Comparison of ENCODE assay signal across 24 mouse cellular contexts in genomic region chr9:98685548-98685947, GRCm38 (mm10).
DNase-seq lines count a peak whose midpoint lies in the region; ATAC-seq and TF ChIP-seq lines count a peak whose summit lies in the region.
"Had no signal": no experiment of that assay in that cellular context is flagged by ENCODE, and none has a peak within 500 bp of the region (broad histone marks: within the 10 kb centered on the region; RNA-seq: fewer than 3 reads in every experiment).

No protein-coding gene starts in this region.

- H3K9me3 ChIP-seq in liver, embryonic 12.5 days (replicated peaks): no peaks in the 10 kb centered on the region
- no peaks in the 10 kb centered on the region for H3K9me3 ChIP-seq in hindbrain, embryonic 11.5 days (ENCODE audit: control insufficient read depth, low read length)
- H3K9me3 ChIP-seq: embryonic facial prominence, embryonic 12.5 days; forebrain, embryonic 13.5 days; limb, embryonic 10.5 days; midbrain, embryonic 13.5 days; stomach, embryonic 15.5 days had no signal

- H3K79me2 ChIP-seq in liver, adult 2 months (ENCODE audit: control insufficient read depth, insufficient read depth, low read length): no peaks in the 10 kb centered on the region

- TF ChIP-seq CTCF in liver, adult 2 months (IDR thresholded peaks at IDR 0.05; ENCODE audit: low read depth, low read length): no peak

- no peak overlapping the region for H3K4me3 ChIP-seq in liver, adult 2 months (ENCODE audit: insufficient read depth, low read depth, low read length)
- no peak overlapping the region for H3K4me3 ChIP-seq in liver, embryonic 12.5 days
- H3K4me3 ChIP-seq in hindbrain, embryonic 11.5 days (ENCODE audit: low read depth, low read length): no peak overlapping the region
- H3K4me3 ChIP-seq: embryonic facial prominence, embryonic 12.5 days; forebrain, embryonic 13.5 days; layer of hippocampus, adult 2 months; limb, embryonic 10.5 days; midbrain, embryonic 13.5 days; stomach, embryonic 15.5 days had no signal

- TF ChIP-seq POLR2A in liver, adult 2 months (IDR thresholded peaks at IDR 0.05; ENCODE audit: extremely low read depth, insufficient read depth, low read length): no peak

- no peaks in the 10 kb centered on the region for H3K36me3 ChIP-seq in liver, adult 2 months (ENCODE audit: control insufficient read depth, insufficient read depth, low read length)
- H3K36me3 ChIP-seq in liver, embryonic 12.5 days: no peaks in the 10 kb centered on the region
- no peaks in the 10 kb centered on the region for H3K36me3 ChIP-seq in hindbrain, embryonic 11.5 days (ENCODE audit: control insufficient read depth, insufficient read depth, low read length)
- H3K36me3 ChIP-seq: embryonic facial prominence, embryonic 12.5 days; G1E; limb, embryonic 10.5 days; midbrain, embryonic 13.5 days; stomach, embryonic 15.5 days had no signal

- ATAC-seq in liver, embryonic 12.5 days: no peak
- no peak for ATAC-seq in hindbrain, embryonic 11.5 days (ENCODE audit: low FRiP score)
- ATAC-seq: forebrain, embryonic 13.5 days; hindbrain, postnatal 0 days; intestine, postnatal 0 days; liver, postnatal 0 days; midbrain, embryonic 13.5 days had no signal

- WGBS in liver, adult 2 months: 70% methylated on average over 7 of the region's 7 CpGs
- WGBS in liver, embryonic 12.5 days (ENCODE audit: insufficient replicate concordance): 18% methylated on average over 7 of the region's 7 CpGs
- 86% methylated on average over 7 of the region's 7 CpGs for WGBS in hindbrain, embryonic 11.5 days

- DNase-seq in heart, adult 9 months (ENCODE audit: low spot score in 2 of 2): peak; percentile 19 to 47
- DNase-seq in heart, postnatal 25 days (ENCODE audit: low spot score): no peak
- peak; percentile 19 for DNase-seq in liver, adult 2 months (ENCODE audit: extremely low read depth, low read depth, low spot score)
- DNase-seq in kidney, postnatal 10 days: peak; percentile 69
- no peak for DNase-seq in MN1 (ENCODE audit: low spot score)
- no peak for DNase-seq in hindbrain, embryonic 11.5 days (ENCODE audit: low spot score)
- DNase-seq: adrenal gland, adult 2 months; cerebellum, adult 11-12 months; cerebellum, postnatal 14 days; gastrocnemius, postnatal 36 days; liver; liver, postnatal 0 days; lung, postnatal 10 days had no signal

- intact Hi-C loops in heart, postnatal 25 days (cut with DNase I): no loop called here

- no peak overlapping the region for H3K4me2 ChIP-seq in liver, embryonic 12.5 days
- H3K4me2 ChIP-seq in hindbrain, embryonic 11.5 days (replicated peaks; ENCODE audit: low read depth, low read length): no peak overlapping the region
- H3K4me2 ChIP-seq: embryonic facial prominence, embryonic 12.5 days; forebrain, embryonic 13.5 days; midbrain, embryonic 13.5 days; stomach, embryonic 15.5 days had no signal

- no peaks in the 10 kb centered on the region for H3K4me1 ChIP-seq in liver, adult 2 months (ENCODE audit: control insufficient read depth, insufficient read depth, low read length)
- H3K4me1 ChIP-seq in liver, embryonic 12.5 days: no peaks in the 10 kb centered on the region
- no peaks in the 10 kb centered on the region for H3K4me1 ChIP-seq in hindbrain, embryonic 11.5 days (replicated peaks; ENCODE audit: control insufficient read depth, insufficient read depth, low read length)
- H3K4me1 ChIP-seq: embryonic facial prominence, embryonic 12.5 days; forebrain, embryonic 13.5 days; limb, embryonic 10.5 days; midbrain, embryonic 13.5 days; stomach, embryonic 15.5 days had no signal

- H3K27me3 ChIP-seq in liver, adult 2 months (ENCODE audit: control insufficient read depth, insufficient read depth, low read length): no peaks in the 10 kb centered on the region
- H3K27me3 ChIP-seq in liver, embryonic 12.5 days (replicated peaks): no peaks in the 10 kb centered on the region
- no peaks in the 10 kb centered on the region for H3K27me3 ChIP-seq in hindbrain, embryonic 11.5 days (ENCODE audit: control insufficient read depth, insufficient read depth, low read length)
- H3K27me3 ChIP-seq: CH12.LX; embryonic facial prominence, embryonic 12.5 days; forebrain, embryonic 13.5 days; midbrain, embryonic 13.5 days; stomach, embryonic 15.5 days had no signal

- H3K27ac ChIP-seq in liver, adult 2 months (replicated peaks; ENCODE audit: insufficient read depth, low read depth, low read length): no peak overlapping the region; the same call in 1 of the 2 replicates
- no peak overlapping the region for H3K27ac ChIP-seq in liver, embryonic 12.5 days
- H3K27ac ChIP-seq in hindbrain, embryonic 11.5 days (ENCODE audit: low read depth, low read length): no peak overlapping the region
- H3K27ac ChIP-seq: embryonic facial prominence, embryonic 12.5 days; forebrain, embryonic 13.5 days; hindbrain, postnatal 0 days; layer of hippocampus, adult 2 months; limb, embryonic 10.5 days; midbrain, embryonic 13.5 days; stomach, embryonic 15.5 days had no signal

- H3K9ac ChIP-seq in liver, adult 2 months (ENCODE audit: low read depth, low read length): no peak overlapping the region
- H3K9ac ChIP-seq in liver, embryonic 12.5 days: no peak overlapping the region
- no peak overlapping the region for H3K9ac ChIP-seq in hindbrain, embryonic 11.5 days (ENCODE audit: low read depth, low read length)
- H3K9ac ChIP-seq: embryonic facial prominence, embryonic 12.5 days; forebrain, embryonic 13.5 days; liver, postnatal 0 days; midbrain, embryonic 13.5 days; stomach, embryonic 15.5 days had no signal

Comparison
In these comparisons a context has a peak if more than half of its experiments do, and no peak if none do; other contexts are left out.
1. DNase-seq: peak in heart, adult 9 months (2 of 2), liver, adult 2 months (single experiment) and kidney, postnatal 10 days (single experiment); none in heart, postnatal 25 days (single experiment), MN1 (single experiment) and hindbrain, embryonic 11.5 days (single experiment).